Mouse (Mus musculus): ENCODE measurements at regions not wholly inside any gene's neighbourhood (a gene's known extent, or its start where the extent isn't known, plus 50 kb on each side); places are given as distances from the start of the nearest gene placed in this dataset.
A peak's percentile ranks its signal among the peaks of the same experiment; 100 is the strongest.
"Not testable (repeated sequence)": the region's sequence is repeated elsewhere in the genome, so short reads cannot be mapped to it uniquely, and the experiment has no call there.

GRCm38 (mm10) chr16:23701156-23701555 lies 180.5 kb upstream of the Masp1 start:
- no peak; the same call in 1 of the 2 replicates for ATAC-seq (ENCODE audit: low read depth)
- Histone ChIP-seq H3K27me3 (ENCODE audit: control insufficient read depth, insufficient read depth, low read length) (no peaks in the 10 kb centered on the region), H3K4me3 (ENCODE audit: low read depth, low read length) (no peak overlapping the region), H3K9me3 (ENCODE audit: control insufficient read depth, low read length) (no peaks in the 10 kb centered on the region), H3K4me2 (ENCODE audit: low read depth, low read length) (no peak overlapping the region), H3K36me3 (ENCODE audit: control insufficient read depth, insufficient read depth, low read length) (no peaks in the 10 kb centered on the region), H3K27ac (ENCODE audit: low read depth, low read length) (no peak overlapping the region), H3K4me1 (ENCODE audit: control insufficient read depth, insufficient read depth, low read length) (no peaks in the 10 kb centered on the region), H3K9ac (replicated peaks; ENCODE audit: low read depth, low read length) (no peak overlapping the region)
- 47% methylated on average over 1 of the region's 1 CpGs for WGBS

DNA sequence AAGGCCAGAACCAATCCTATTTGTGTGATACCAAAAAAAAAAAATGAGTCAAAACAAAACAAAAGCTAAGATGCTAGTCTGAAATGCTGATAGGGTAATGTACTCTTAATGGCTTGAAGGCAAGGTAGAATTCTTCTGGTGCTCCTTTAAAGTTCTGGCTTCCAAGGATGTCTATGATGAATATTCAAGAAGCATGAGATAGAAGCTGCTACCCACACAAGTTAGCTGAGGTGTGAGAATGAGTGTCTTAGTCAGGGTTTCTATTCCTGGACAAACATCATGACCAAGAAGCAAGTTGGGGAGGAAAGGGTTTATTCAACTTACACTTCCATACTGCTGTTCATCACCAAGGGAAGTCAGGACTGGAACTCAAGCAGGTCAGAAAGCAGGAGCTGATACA lies 173.6 kb upstream of the Masp1 start:
- not testable (repeated sequence) for H3K4me2 ChIP-seq (ENCODE audit: low read depth, low read length); H3K4me1 ChIP-seq (ENCODE audit: control insufficient read depth, insufficient read depth, low read length); H3K27ac ChIP-seq (ENCODE audit: low read depth, low read length); H3K9me3 ChIP-seq (ENCODE audit: control insufficient read depth, low read length); H3K4me3 ChIP-seq (ENCODE audit: low read depth, low read length); ATAC-seq (ENCODE audit: low read depth); H3K27me3 ChIP-seq (ENCODE audit: control insufficient read depth, insufficient read depth, low read length); H3K9ac ChIP-seq (replicated peaks; ENCODE audit: low read depth, low read length); H3K36me3 ChIP-seq (ENCODE audit: control insufficient read depth, insufficient read depth, low read length)

GRCm38 (mm10) chr16:23690061-23690460 lies 169.4 kb upstream of the Masp1 start:
- H3K4me1 ChIP-seq (ENCODE audit: control insufficient read depth, insufficient read depth, low read length) = no peaks in the 10 kb centered on the region
- 90% methylated on average over 2 of the region's 2 CpGs for WGBS
- no peak overlapping the region for H3K4me2 ChIP-seq (ENCODE audit: low read depth, low read length)
- H3K36me3 ChIP-seq (ENCODE audit: control insufficient read depth, insufficient read depth, low read length) = no peaks in the 10 kb centered on the region
- no peak overlapping the region for H3K27ac ChIP-seq (ENCODE audit: low read depth, low read length)
- no peak overlapping the region for H3K9ac ChIP-seq (replicated peaks; ENCODE audit: low read depth, low read length)
- H3K9me3 ChIP-seq (ENCODE audit: control insufficient read depth, low read length) = no peaks in the 10 kb centered on the region
- H3K27me3 ChIP-seq (ENCODE audit: control insufficient read depth, insufficient read depth, low read length) = no peaks in the 10 kb centered on the region
- ATAC-seq (ENCODE audit: low read depth) = no peak
- H3K4me3 ChIP-seq (ENCODE audit: low read depth, low read length) = no peak overlapping the region

- Histone ChIP-seq H3K27me3 (ENCODE audit: control insufficient read depth, insufficient read depth, low read length) (no peaks in the 10 kb centered on the region), H3K9ac (replicated peaks; ENCODE audit: low read depth, low read length) (no peak overlapping the region), H3K4me3 (ENCODE audit: low read depth, low read length) (no peak overlapping the region), H3K4me2 (ENCODE audit: low read depth, low read length) (no peak overlapping the region), H3K4me1 (ENCODE audit: control insufficient read depth, insufficient read depth, low read length) (no peaks in the 10 kb centered on the region), H3K9me3 (ENCODE audit: control insufficient read depth, low read length) (no peaks in the 10 kb centered on the region), H3K36me3 (ENCODE audit: control insufficient read depth, insufficient read depth, low read length) (no peaks in the 10 kb centered on the region), H3K27ac (ENCODE audit: low read depth, low read length) (no peak overlapping the region)
- 68% methylated on average over 8 of the region's 8 CpGs for WGBS
- ATAC-seq (ENCODE audit: low read depth) = no peak
Observed at GRCm38 (mm10) chr16:23686783-23687182, 166.2 kb upstream of the Masp1 start.

GRCm38 (mm10) chr16:23680434-23680833 lies 159.8 kb upstream of the Masp1 start:
- Histone ChIP-seq H3K27me3 (ENCODE audit: control insufficient read depth, insufficient read depth, low read length) (no peaks in the 10 kb centered on the region), H3K4me1 (ENCODE audit: control insufficient read depth, insufficient read depth, low read length) (no peaks in the 10 kb centered on the region), H3K9ac (replicated peaks; ENCODE audit: low read depth, low read length) (no peak overlapping the region), H3K9me3 (ENCODE audit: control insufficient read depth, low read length) (no peaks in the 10 kb centered on the region), H3K4me3 (ENCODE audit: low read depth, low read length) (no peak overlapping the region), H3K27ac (ENCODE audit: low read depth, low read length) (no peak overlapping the region), H3K4me2 (ENCODE audit: low read depth, low read length) (no peak overlapping the region), H3K36me3 (ENCODE audit: control insufficient read depth, insufficient read depth, low read length) (no peaks in the 10 kb centered on the region)
- WGBS = 77% methylated on average over 2 of the region's 2 CpGs
- no peak for ATAC-seq (ENCODE audit: low read depth)

DNA sequence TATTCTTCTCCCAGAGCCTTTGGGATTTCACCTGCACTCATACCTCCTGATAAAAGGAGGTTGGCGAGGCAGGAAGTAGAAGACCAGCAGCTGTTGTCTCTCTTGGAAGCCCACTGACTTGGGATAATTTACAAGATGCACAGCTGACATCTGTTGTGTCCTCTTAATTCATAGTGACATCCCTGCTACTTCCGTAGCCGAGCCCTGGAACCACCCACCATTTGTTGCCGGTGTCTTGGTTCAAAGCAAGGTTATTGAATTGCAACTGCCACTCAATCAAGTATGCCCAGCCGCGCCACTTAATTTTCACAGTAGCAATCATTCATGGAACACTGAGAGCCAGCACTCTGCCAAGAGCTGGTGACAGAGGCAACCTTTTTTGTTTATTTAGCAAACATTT lies 151.8 kb upstream of the Masp1 start:
- no peak for ATAC-seq (ENCODE audit: low read depth)
- Histone ChIP-seq H3K27me3 (ENCODE audit: control insufficient read depth, insufficient read depth, low read length) (no peaks in the 10 kb centered on the region), H3K9me3 (ENCODE audit: control insufficient read depth, low read length) (no peaks in the 10 kb centered on the region), H3K4me1 (ENCODE audit: control insufficient read depth, insufficient read depth, low read length) (no peaks in the 10 kb centered on the region), H3K4me2 (ENCODE audit: low read depth, low read length) (no peak overlapping the region), H3K27ac (ENCODE audit: low read depth, low read length) (no peak overlapping the region), H3K9ac (replicated peaks; ENCODE audit: low read depth, low read length) (no peak overlapping the region), H3K4me3 (ENCODE audit: low read depth, low read length) (no peak overlapping the region), H3K36me3 (ENCODE audit: control insufficient read depth, insufficient read depth, low read length) (no peaks in the 10 kb centered on the region)
- WGBS = 29% methylated on average over 6 of the region's 6 CpGs

DNA sequence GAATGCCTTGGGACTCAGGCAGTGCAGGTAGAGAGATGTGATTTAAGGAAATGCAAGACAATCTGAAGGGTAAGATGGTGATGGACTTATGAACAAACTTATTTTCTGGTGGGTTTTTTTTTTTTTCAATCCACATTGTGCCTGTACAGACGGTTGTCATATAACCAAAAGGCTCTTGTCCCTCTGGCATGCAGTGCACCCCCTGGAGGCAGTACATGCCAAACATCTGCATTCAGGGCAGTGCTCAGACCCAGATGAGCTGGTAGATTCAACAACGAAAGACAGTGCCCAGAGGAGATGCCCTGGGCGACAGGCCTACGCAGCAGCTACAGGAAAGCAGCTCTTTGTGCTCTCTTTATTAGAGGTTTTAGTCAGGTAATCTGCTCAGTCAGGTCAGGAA lies 149.5 kb upstream of the Masp1 start:
- Histone ChIP-seq H3K4me3 (ENCODE audit: low read depth, low read length) (no peak overlapping the region), H3K9ac (replicated peaks; ENCODE audit: low read depth, low read length) (no peak overlapping the region), H3K4me2 (ENCODE audit: low read depth, low read length) (no peak overlapping the region), H3K36me3 (ENCODE audit: control insufficient read depth, insufficient read depth, low read length) (no peaks in the 10 kb centered on the region), H3K4me1 (ENCODE audit: control insufficient read depth, insufficient read depth, low read length) (no peaks in the 10 kb centered on the region), H3K27ac (ENCODE audit: low read depth, low read length) (no peak overlapping the region), H3K9me3 (ENCODE audit: control insufficient read depth, low read length) (no peaks in the 10 kb centered on the region), H3K27me3 (ENCODE audit: control insufficient read depth, insufficient read depth, low read length) (no peaks in the 10 kb centered on the region)
- WGBS = 84% methylated on average over 4 of the region's 4 CpGs
- ATAC-seq (ENCODE audit: low read depth) = no peak

DNA sequence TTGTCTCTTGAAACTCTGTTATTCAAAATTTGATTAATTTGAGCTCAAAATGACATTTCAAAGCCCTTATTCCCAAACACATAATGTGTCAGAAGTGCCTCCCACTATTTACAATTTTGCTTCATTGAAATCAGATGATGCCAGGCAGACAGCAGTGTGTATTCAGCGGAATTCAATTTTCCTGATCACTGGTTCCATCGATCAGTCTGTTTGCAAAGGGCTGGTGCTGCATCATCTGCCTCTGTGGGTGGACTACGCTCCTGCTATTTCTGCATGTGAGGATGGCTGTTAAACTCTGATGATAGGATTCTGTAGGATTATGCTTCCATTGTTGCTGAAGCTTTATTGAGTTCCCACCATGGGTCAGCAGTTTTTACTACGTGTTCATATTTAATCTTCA lies 149.0 kb upstream of the Masp1 start:
- no peak overlapping the region for H3K27ac ChIP-seq (ENCODE audit: low read depth, low read length)

More for the DNA sequence above, 149.0 kb upstream of the Masp1 start:
- Histone ChIP-seq H3K4me1 (ENCODE audit: control insufficient read depth, insufficient read depth, low read length) (no peaks in the 10 kb centered on the region), H3K4me3 (ENCODE audit: low read depth, low read length) (no peak overlapping the region), H3K9me3 (ENCODE audit: control insufficient read depth, low read length) (no peaks in the 10 kb centered on the region), H3K27me3 (ENCODE audit: control insufficient read depth, insufficient read depth, low read length) (no peaks in the 10 kb centered on the region), H3K36me3 (ENCODE audit: control insufficient read depth, insufficient read depth, low read length) (no peaks in the 10 kb centered on the region), H3K4me2 (ENCODE audit: low read depth, low read length) (no peak overlapping the region), H3K9ac (replicated peaks; ENCODE audit: low read depth, low read length) (no peak overlapping the region)
- WGBS = 75% methylated on average over 4 of the region's 4 CpGs
- peak; percentile 56; the same call in 1 of the 2 replicates for ATAC-seq (ENCODE audit: low read depth)

Measured in neural tube, embryonic 14.5 days (tissue).